Mouse (Mus musculus) neural tube, embryonic 11.5 days (tissue): ENCODE measurements at regions not wholly inside any gene's neighbourhood (a gene's known extent, or its start where the extent isn't known, plus 50 kb on each side); places are given as distances from the start of the nearest gene placed in this dataset.

Experiments
- ATAC-seq: fragments of 200-750 bp; cut with Nextera tagmentation; 2 replicates; pipeline ENCODE4 v1.8.0; 2017; ENCODE audit warnings: moderate number of reproducible peaks, mild to moderate bottlenecking, moderate TSS enrichment, moderate library complexity; ENCODE audit not compliant: insufficient read depth, low FRiP score, low TSS enrichment
- DNase-seq: peaks from one replicate; pipeline ENCODE4 v3.0.0-alpha.2; 2015; ENCODE audit warnings: low spot score
- H3K27ac ChIP-seq: fragments of 300-500 bp; sonication (generic); 2 replicates; pipeline ENCODE4 v1.5.1; 2014; ENCODE audit warnings: low read depth, mild to moderate bottlenecking, low read length
- H3K27me3 ChIP-seq: fragments of 300-500 bp; sonication (generic); 2 replicates; pipeline ENCODE4 v1.6.1; 2014; ENCODE audit warnings: mild to moderate bottlenecking, low read length, mixed read lengths; ENCODE audit not compliant: control insufficient read depth, insufficient read depth
- H3K36me3 ChIP-seq: fragments of 300-500 bp; sonication (generic); 2 replicates; pipeline ENCODE4 v1.6.1; 2014; ENCODE audit warnings: mild to moderate bottlenecking, low read length, moderate library complexity, mixed read lengths; ENCODE audit not compliant: control insufficient read depth, insufficient read depth
- H3K4me1 ChIP-seq: fragments of 300-500 bp; sonication (generic); 2 replicates; pipeline ENCODE4 v1.6.1; 2014; ENCODE audit warnings: low read length, mixed read lengths; ENCODE audit not compliant: control insufficient read depth, insufficient read depth
- H3K4me2 ChIP-seq: fragments of 300-500 bp; sonication (generic); 2 replicates; pipeline ENCODE4 v1.6.1; 2014; ENCODE audit warnings: low read depth, mild to moderate bottlenecking, moderate library complexity
- H3K4me3 ChIP-seq: fragments of 300-500 bp; sonication (generic); 2 replicates; pipeline ENCODE4 v1.5.1; 2014; ENCODE audit warnings: low read depth, low read length
- H3K9ac ChIP-seq: fragments of 300-500 bp; sonication (generic); 2 replicates; pipeline ENCODE4 v1.6.1; 2014; ENCODE audit warnings: mild to moderate bottlenecking, low read length
- H3K9me3 ChIP-seq: fragments of 300-500 bp; sonication (generic); 2 replicates; pipeline ENCODE4 v1.6.1; 2016; ENCODE audit warnings: low read length; ENCODE audit not compliant: control insufficient read depth
- WGBS: fragments of 180-500 bp; shearing (Covaris S2); extraction: QIAGEN DNeasy Blood & Tissue Kit; methylation state at CpG from one replicate; pipeline ENCODE4 v1.1.7; 2014; 5-methylcytosine and 5-hydroxymethylcytosine counted together

- Histone ChIP-seq H3K4me1 (no peaks in the 10 kb centered on the region), H3K9ac (no peak overlapping the region), H3K9me3 (no peaks in the 10 kb centered on the region), H3K27me3 (no peaks in the 10 kb centered on the region), H3K27ac (no peak overlapping the region), H3K4me3 (no peak overlapping the region), H3K36me3 (no peaks in the 10 kb centered on the region), H3K4me2 (no peak overlapping the region)
- 71% methylated on average over 8 of the region's 8 CpGs for WGBS
- DNase-seq: no peak
- no peak for ATAC-seq
Measured at GRCm38 (mm10) chr13:107398621-107399363, 376.9 kb upstream of the Kif2a start.

- ATAC-seq: no peak
- no peak for DNase-seq
- Histone ChIP-seq H3K4me3 (no peak overlapping the region), H3K36me3 (no peaks in the 10 kb centered on the region), H3K9me3 (no peaks in the 10 kb centered on the region), H3K27ac (no peak overlapping the region), H3K4me1 (no peaks in the 10 kb centered on the region), H3K9ac (no peak overlapping the region), H3K4me2 (no peak overlapping the region), H3K27me3 (no peaks in the 10 kb centered on the region)
- 86% methylated on average over 2 of the region's 2 CpGs for WGBS
Measured at GRCm38 (mm10) chr13:107396036-107396435, 374.1 kb upstream of the Kif2a start.

- H3K4me2 ChIP-seq: no peak overlapping the region
- ATAC-seq: no peak
- no peaks in the 10 kb centered on the region for H3K9me3 ChIP-seq
- no peaks in the 10 kb centered on the region for H3K4me1 ChIP-seq
- H3K4me3 ChIP-seq: no peak overlapping the region
- no peaks in the 10 kb centered on the region for H3K36me3 ChIP-seq
- H3K9ac ChIP-seq: no peak overlapping the region
- DNase-seq: no peak
- WGBS: 88% methylated on average over 1 of the region's 1 CpGs
- no peak overlapping the region for H3K27ac ChIP-seq
- H3K27me3 ChIP-seq: no peaks in the 10 kb centered on the region
Measured at GRCm38 (mm10) chr13:107394451-107394850, 372.5 kb upstream of the Kif2a start.

- no peaks in the 10 kb centered on the region for H3K4me1 ChIP-seq
- WGBS: 77% methylated on average over 4 of the region's 4 CpGs
- no peaks in the 10 kb centered on the region for H3K9me3 ChIP-seq
- DNase-seq: no peak
- no peak overlapping the region for H3K4me2 ChIP-seq
- no peak for ATAC-seq
- H3K36me3 ChIP-seq: no peaks in the 10 kb centered on the region
- no peak overlapping the region for H3K27ac ChIP-seq
- no peak overlapping the region for H3K4me3 ChIP-seq
- H3K9ac ChIP-seq: no peak overlapping the region
- H3K27me3 ChIP-seq: no peaks in the 10 kb centered on the region
Measured at GRCm38 (mm10) chr13:107389535-107390150, 367.7 kb upstream of the Kif2a start.

- Histone ChIP-seq H3K9me3 (no peaks in the 10 kb centered on the region), H3K27ac (no peak overlapping the region), H3K9ac (no peak overlapping the region), H3K36me3 (no peaks in the 10 kb centered on the region), H3K4me1 (no peaks in the 10 kb centered on the region), H3K4me3 (no peak overlapping the region), H3K4me2 (no peak overlapping the region), H3K27me3 (no peaks in the 10 kb centered on the region)
- no peak for ATAC-seq
- DNase-seq: no peak
- 85% methylated on average over 3 of the region's 3 CpGs for WGBS
Measured at GRCm38 (mm10) chr13:107389074-107389473, 367.1 kb upstream of the Kif2a start.

- ATAC-seq: no peak
- Histone ChIP-seq H3K27ac (no peak overlapping the region), H3K36me3 (no peaks in the 10 kb centered on the region), H3K4me1 (no peaks in the 10 kb centered on the region), H3K27me3 (no peaks in the 10 kb centered on the region), H3K4me3 (no peak overlapping the region), H3K4me2 (no peak overlapping the region), H3K9ac (no peak overlapping the region), H3K9me3 (no peaks in the 10 kb centered on the region)
- no peak for DNase-seq
- WGBS: 80% methylated on average over 1 of the region's 1 CpGs
Measured at GRCm38 (mm10) chr13:107378076-107378475, 356.1 kb upstream of the Kif2a start.

GRCm38 (mm10) chr13:107372666-107373065, 350.7 kb upstream of the Kif2a start:
- Histone ChIP-seq H3K9ac (no peak overlapping the region), H3K4me3 (no peak overlapping the region), H3K4me2 (no peak overlapping the region), H3K27me3 (no peaks in the 10 kb centered on the region), H3K9me3 (no peaks in the 10 kb centered on the region), H3K27ac (no peak overlapping the region), H3K4me1 (no peaks in the 10 kb centered on the region), H3K36me3 (no peaks in the 10 kb centered on the region)
- DNase-seq (no peak), ATAC-seq (no peak)
- WGBS: 89% methylated on average over 3 of the region's 3 CpGs

GRCm38 (mm10) chr13:107371616-107372582, 350.0 kb upstream of the Kif2a start:
- WGBS: 47% methylated on average over 17 of the region's 17 CpGs
- Histone ChIP-seq H3K4me1 (no peaks in the 10 kb centered on the region), H3K9me3 (no peaks in the 10 kb centered on the region), H3K9ac (no peak overlapping the region), H3K27me3 (no peaks in the 10 kb centered on the region), H3K4me3 (no peak overlapping the region), H3K36me3 (no peaks in the 10 kb centered on the region), H3K4me2 (no peak overlapping the region), H3K27ac (no peak overlapping the region)
- no peak for ATAC-seq
- no peak for DNase-seq
